Mouse (Mus musculus) thymus, postnatal 10 days (tissue): ENCODE measurements around the gene Fzd7.

Source experiments
- DNase-seq, 2 experiments: peaks; one replicate each; pipeline ENCODE4 v3.0.0; 2021; ENCODE audit warnings: low spot score in 2 of 2

The Fzd7 gene

DNA sequence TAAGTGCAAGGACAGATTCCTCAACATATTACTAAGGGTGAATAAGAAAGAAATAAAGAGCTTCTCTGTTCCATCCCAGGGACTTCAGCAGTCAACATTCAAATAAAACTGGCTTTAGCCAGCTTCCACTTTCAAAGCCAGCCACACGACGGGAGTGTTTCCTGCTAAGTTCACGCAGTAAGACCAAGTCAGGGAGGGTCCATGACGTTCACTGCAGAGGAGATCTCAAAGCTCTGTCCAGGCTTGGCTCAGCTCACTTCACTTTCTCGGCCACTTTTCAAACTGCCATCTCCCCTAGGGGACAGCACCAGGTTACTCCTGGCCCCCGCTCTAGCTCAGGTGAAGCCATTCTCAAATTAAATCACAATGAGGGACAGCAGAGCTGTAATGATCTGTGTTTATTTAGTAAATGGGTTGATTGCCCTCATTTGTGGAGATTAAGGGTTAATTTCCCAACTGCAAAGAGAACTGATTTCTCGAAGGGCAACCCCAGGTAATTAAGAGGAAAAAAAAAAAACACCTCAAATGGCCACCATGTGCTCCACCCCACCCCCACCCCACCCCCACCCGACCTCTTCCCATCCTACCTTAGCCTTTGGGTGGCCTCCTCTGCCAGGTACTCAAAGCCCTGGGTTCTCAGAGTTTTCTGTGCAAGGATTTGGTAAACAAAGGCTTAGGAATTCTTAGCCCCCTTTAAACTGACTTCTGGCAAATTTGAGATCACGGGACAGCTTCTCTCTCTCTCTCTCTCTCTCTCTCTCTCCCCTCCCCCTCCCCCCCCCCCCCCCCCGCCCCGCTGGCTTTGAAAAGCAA, 9.7 kb upstream of the Fzd7 start:
- DNase-seq: no peak

DNA sequence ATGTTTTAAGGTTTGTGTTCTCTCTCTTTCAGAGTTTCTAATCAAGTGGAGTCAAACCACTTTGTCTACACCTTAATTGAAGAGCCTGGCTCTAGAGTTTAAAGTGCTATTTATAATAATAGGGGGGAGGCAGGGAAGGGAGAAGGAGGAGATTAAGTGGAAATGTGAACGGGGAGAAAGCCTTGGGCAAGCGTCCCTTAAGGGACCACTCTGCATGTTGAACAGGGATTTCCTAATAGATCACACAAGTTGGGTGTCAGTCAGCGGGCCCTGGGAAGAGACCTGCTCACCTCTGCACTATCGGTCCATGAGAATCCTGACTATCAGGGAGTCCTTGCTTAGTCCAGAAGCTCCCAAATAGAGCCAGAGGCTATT, 9.1 kb upstream of the Fzd7 start:
- DNase-seq: no peak

DNA sequence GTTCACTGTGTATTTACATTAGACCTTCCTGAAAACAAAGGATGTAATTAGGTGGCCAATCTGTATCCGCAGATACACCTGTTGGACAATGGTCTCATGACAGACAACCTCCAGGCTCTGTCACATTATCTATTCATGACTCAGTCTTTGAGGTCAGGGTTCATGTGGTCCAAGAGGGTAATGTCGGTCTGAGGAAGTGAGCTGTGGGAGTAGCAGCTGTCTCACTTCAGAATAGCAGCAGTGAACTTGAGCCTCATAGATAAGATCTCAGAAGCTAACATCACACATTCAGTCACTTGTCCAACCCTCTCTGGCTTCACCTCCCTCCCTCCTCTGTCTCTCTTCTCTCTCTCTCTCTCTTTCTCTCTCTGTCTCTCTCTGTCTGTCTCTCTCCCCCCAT, 6.6 kb upstream of the Fzd7 start:
- DNase-seq: no peak

DNA sequence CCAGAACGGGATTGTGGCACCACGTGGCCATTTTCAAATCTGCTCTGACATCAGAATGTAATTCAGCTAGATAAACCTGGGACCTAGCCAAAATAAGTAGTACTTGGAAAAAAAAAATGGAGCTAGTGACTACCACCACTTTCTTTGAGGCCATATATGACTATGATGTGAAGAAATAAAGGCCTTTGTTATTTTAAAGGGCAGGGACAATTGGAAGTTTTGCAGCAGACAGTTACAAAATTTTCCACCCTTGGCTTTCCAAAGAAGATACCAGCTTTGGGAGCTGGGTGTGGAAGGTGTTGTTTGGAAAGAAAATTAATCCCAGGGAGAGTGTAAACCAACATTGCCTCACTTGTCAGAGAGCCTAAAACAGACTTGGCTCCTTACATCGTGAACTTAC, 3.3 kb upstream of the Fzd7 start:
- no peak for DNase-seq

GRCm38 (mm10) chr1:59480821-59481455, 1.3 kb upstream of the Fzd7 start:
- DNase-seq: peak in 1 of 2 experiments; percentile 5

DNA sequence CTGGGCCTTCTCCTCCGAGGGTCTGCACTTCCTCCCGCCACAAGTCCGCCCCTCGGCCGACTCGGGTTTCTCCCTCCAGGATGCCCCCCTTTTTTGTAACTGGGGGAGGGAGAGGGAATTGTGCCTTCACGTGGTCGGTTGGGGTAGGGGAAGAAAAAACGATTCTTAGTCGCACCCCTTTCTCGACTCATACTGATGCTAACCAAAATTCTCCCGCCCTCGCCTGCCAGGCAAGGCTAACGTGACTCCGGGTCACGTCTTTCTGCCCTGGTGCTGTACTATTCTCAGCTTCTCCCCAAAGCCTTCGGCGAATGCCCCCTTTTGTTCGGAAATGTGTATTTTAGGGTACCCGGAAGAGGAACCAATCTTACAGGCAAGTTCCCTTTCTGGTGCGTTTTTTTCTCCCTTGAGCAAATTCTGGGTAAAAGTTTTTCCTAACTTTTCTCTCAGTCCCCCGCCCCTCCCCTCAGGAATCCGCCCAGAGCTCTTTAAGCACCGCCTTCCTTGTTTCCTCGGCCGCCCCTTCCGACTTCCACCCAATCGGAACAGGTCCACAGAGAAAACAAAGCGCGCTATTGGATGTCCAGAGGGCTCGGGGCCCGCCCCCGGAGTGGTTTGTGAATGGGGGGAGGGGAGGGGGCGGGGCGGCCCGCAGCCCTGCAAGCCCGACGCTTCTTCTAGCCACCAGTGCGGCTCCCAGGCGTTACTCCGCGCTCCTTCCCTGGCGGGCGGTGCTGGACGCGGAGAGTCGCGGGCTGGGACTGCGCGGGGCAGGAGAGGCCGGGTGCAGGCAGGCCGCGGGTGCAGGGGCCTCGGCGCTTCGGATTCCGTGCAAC, 550 bp upstream of the Fzd7 start:
- DNase-seq: peak; percentile 92 to 93

DNA sequence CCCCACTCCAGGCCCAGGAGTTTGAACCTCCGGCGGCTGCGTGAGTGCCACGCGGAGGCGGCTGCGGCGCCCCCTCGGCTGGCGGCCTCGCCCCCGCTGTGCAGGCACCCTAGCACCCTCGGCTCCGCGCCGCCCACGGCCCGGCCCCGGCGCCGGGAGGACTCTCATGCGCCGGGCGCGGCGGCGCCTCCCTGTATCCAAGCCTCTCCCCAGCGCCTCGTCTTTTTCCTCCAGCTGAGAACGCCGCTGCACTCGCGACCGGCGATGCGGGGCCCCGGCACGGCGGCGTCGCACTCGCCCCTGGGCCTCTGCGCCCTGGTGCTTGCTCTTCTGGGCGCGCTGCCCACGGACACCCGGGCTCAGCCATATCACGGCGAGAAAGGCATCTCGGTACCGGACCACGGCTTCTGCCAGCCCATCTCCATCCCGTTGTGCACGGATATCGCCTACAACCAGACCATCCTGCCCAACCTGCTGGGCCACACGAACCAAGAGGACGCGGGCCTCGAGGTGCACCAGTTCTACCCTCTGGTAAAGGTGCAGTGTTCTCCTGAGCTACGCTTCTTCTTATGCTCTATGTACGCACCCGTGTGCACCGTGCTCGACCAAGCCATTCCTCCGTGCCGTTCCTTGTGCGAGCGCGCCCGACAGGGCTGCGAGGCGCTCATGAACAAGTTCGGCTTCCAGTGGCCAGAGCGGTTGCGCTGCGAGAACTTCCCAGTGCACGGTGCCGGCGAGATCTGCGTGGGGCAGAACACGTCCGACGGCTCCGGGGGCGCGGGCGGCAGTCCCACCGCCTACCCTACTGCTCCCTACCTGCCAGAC, 684 bp downstream of the Fzd7 start:
- DNase-seq: peak; percentile 6 to 43

DNA sequence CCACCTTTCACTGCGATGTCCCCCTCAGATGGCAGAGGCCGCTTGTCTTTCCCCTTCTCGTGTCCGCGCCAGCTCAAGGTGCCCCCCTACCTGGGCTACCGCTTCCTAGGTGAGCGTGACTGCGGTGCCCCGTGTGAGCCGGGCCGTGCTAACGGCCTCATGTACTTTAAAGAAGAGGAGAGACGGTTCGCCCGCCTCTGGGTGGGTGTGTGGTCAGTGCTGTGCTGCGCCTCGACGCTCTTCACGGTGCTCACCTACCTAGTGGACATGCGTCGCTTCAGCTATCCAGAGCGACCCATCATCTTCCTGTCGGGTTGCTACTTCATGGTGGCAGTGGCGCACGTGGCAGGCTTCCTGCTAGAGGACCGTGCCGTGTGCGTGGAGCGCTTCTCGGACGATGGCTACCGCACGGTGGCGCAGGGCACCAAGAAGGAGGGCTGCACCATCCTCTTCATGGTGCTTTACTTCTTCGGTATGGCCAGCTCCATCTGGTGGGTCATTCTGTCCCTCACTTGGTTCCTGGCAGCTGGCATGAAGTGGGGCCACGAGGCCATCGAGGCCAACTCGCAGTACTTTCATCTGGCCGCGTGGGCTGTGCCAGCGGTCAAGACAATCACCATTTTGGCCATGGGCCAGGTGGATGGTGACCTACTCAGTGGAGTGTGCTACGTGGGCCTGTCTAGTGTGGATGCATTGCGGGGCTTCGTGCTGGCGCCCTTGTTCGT, 1.5 kb downstream of the Fzd7 start:
- DNase-seq: peak; percentile 28 to 44

DNA sequence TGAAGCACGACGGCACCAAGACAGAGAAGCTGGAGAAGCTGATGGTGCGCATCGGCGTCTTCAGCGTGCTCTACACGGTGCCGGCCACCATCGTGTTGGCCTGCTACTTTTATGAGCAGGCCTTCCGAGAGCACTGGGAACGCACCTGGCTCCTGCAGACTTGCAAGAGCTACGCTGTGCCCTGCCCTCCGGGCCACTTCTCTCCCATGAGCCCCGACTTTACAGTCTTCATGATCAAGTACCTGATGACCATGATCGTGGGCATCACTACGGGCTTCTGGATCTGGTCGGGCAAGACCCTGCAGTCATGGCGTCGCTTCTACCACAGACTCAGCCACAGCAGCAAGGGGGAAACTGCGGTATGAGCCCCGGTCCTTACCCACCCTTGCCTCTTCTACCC, 2.1 kb downstream of the Fzd7 start:
- no peak for DNase-seq

DNA sequence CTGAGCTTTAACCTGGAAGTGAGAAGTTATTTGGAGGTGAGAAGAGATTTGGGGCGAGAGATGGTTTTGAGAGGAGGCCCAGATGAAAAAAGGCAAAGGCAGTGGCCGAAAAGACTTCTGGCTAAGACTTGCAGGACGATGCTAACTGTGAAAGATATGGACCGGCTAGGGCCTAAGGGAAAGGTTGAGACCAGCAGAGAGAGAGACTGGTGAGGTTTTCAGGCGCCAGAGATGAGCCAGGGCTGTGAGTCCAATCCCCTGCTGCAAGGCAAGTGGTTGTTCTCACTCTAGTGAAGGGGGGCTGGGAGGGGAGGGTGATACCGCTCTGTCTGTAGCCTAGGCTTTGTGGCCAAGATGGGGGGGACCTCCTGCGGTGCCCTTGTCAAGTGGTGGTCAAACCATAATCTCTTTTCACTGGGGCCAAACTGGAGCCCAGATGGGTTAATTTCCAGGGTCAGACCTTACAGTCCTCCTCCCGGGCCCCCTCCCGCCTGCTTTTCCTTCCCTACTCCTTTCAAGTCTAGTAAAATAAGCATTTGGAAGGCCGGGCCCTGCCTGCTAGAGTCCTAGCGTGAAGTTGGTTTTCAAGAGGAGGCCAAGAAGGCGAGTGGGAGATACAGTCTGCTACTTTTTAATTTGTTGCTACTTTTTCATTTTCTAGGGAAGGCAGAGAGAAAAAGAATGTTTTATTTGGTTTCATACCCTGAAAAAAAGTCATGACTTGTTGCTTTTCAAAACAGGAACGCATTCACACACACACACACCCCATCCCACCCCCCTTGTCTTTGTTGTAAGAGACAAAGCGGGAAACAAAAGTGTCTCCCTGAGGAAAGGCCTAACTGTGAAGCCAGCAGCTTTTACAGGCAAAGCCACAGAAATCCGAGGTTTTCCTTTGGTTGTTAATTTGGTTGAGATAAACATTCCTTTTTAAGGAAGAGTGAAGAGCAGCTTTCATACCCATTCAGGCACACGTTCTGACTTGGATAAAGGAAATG, 2.9 kb downstream of the Fzd7 start:
- DNase-seq: no peak

DNA sequence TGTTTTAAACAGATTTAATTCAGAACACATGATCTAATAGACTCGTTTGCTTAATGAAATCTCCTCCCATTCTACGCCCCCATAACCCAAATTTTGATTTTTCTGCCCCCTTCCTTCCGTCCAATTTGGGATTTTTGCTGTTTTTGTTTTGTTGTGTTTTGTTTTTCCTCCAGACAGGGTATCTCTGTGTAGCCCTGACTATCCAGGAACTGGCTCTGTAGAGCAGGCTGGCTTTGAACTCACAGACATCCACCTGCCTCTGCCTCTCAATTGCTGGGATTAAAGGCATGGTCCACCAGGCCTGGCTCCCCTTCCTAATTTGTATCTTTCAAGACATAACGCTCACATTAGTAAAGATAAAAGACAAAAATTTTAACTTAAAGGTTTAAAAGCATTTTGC, 3.6 kb downstream of the Fzd7 start:
- DNase-seq: no peak

DNA sequence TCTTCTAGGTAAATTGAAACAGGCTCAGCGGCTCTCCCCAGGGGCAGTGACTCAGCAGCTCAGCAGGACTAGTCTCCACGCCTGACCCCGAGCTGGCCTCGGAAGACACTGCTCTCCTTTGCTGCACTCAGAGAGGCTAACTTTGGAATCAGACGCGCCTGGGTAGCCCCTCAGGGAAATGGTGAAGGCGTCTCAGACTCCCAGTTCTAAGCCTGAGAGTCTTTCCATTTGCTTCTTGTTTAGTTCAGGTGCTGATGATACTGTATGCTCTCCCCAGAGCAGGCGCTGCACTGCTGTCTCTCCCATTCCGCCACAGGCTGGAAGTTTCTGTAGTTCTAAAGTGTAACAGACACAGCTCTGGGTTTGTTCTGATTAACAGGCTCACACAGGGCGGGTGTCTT, 5.4 kb downstream of the Fzd7 start:
- no peak for DNase-seq

DNA sequence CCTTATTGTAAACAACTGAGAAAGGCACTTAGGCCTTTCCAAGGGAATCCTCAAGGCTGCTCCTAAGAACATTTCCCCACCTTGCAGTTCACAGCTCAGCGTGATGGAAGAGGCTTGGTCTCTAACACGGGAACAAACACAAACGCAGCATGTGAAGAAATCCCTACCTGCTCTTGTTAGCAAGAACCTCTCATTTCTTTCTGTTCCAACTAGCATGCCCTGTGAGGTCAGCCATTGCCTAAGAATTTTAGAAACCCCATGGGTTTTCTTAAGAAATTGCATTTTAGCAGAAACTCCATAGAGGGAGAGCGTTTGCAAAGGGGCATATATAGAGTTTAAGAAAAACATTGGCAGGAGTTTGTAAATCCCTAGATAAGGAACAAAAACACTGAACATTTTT, 6.3 kb downstream of the Fzd7 start:
- DNase-seq: no peak

GRCm38 (mm10) chr1:59488991-59489390, 6.8 kb downstream of the Fzd7 start:
- no peak for DNase-seq

DNA sequence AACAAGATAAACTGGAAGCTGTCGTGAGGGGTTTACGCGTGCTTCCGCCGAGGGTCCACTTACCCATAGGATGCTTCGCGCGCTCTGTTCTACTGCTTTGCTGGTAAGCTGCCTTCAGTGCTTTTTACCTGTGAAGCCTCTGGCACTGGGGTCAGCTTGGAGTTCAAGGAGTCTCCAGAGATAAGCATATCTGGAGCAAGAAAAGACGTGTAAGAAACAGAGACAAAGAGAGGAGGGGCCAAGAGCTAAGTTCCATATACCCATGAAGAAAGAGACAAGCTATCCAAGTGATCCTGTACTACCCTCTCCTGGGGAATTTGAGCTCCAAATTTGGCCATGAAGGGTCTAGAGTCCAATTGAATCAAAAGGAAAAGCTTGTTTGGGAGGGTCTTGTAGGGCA, 9.3 kb downstream of the Fzd7 start:
- no peak for DNase-seq

DNA sequence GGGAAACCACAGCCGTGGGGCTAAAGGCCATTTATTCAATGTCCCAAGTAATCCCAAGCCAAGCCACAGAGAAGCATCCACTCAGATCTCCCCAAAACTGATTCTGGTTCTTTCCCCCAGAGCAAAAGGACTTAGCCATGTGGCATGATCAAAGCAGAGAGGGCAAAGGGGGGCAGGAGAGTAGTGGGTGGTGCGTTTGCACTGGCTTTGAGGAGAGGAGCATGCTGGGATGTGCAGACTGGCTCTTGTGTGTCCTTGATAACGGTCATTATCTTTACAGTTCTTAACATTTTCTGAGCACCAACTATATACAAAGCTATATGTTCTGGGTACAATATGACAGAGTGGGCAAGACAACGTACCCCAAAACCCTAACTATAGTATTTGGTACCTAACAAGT, 10.2 kb downstream of the Fzd7 start:
- no peak for DNase-seq

GRCm38 (mm10) chr1:59495970-59496369, 13.7 kb downstream of the Fzd7 start:
- DNase-seq: no peak

GRCm38 (mm10) chr1:59497741-59498613, 15.8 kb downstream of the Fzd7 start:
- no peak for DNase-seq

DNA sequence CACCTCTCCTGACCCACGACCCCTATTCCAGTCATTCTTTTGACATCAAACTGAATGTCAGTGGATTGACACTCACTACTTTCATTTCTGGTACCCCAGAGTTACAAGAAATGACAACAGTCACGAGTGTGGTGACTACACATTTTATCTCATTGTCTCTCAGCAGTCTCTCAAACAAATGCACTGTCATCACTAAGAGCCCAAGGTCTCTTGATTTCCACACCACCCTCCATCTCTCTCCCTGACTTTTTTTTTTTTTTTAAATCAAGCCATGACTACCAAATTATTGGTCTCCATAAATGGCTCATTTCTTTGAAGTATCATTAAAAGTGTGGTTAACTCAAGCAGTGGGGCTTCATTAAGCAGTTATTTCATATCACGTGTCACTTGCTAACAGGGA, 17.1 kb downstream of the Fzd7 start:
- no peak for DNase-seq
